Mouse (Mus musculus) thymus, postnatal 10 days (tissue): ENCODE measurements around the gene Fgfr2.

Experiments used
- DNase-seq, 2 experiments: peaks; one replicate each; pipeline ENCODE4 v3.0.0; 2021; ENCODE audit warnings: low spot score in 2 of 2

Fgfr2 gene

GRCm38 (mm10) chr7:132722401-132723370, 400.5 kb downstream of the Fgfr2 start:
- no peak for DNase-seq

DNA sequence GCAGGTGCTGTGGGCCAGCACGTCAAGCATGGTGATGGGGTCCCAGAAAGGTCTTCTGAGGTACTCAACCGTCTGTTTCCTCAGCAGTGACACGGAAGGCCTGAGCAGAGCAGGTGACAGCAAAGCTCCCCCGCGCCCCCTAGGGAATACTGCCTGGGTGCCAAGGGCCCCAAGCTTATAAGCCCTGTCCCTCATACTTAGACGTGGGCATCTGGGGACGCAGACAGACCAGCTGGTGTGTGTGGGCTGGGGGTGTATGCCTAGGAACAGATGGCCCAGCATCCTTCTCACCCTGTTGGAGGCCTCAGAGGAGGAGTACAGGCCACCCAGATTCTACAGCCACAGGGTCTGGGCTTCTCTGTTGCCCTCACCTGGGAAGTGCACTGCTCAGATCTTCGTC, 402.6 kb downstream of the Fgfr2 start:
- DNase-seq, result peak in 1 of 2 experiments; percentile 37

DNA sequence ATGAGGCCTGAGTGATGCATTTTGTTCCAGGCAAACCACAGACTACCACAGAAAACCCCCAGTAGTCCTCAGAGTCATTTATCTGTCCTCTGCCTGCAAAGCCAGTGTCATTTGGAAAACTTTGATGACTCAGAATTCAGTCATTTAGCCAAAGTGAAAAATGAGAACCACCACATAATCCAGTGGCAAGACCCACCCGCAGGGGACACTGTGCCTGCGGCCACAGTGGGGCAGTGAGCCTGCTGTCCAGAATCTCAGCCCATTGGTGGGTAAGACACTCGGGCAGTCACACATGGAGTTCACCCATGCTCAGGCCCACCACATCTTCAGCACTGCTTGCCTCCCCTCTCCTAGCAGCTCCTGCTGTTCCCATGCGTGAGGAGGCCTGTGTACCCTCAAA, 403.6 kb downstream of the Fgfr2 start:
- DNase-seq, result no peak

GRCm38 (mm10) chr7:132715259-132715658, 407.9 kb downstream of the Fgfr2 start:
- no peak for DNase-seq

DNA sequence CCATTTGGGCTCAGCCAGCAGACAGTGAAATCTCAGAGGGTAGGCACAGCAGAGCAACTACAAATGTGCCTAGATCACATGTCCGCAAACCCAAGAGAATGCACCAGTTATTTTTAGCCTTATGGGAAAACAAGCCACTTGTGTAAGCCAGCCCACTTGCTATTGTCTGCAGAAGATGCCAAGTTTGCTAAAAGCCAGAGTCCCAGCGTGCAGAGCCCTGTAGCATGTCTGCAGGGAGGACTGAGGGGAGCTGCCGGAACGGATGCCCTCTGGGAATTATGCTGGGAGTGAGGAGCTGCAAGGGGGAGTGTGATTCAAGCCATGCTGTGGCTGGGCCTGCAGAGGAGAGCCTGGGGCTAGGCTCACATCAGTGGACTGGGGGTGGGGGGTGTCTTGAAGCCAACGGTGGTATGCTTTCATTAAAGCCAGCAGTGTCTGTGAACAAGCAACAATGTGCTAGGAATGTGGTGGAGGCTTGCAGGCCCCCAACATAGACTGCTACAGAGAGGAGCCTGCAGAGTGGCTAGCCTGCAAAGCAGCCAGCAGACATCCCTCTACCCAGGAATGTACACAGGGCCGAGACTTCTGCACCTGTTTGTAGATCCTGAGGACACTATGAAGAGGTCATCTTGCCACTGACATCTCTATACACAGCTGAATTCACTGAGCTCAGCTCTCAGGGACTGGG, 408.8 kb downstream of the Fgfr2 start:
- DNase-seq, result no peak

- DNase-seq, result no peak
These were observed 409.5 kb downstream of the Fgfr2 start for GRCm38 (mm10) chr7:132713483-132714126.

GRCm38 (mm10) chr7:132712956-132713355, 410.2 kb downstream of the Fgfr2 start:
- DNase-seq, result no peak

DNA sequence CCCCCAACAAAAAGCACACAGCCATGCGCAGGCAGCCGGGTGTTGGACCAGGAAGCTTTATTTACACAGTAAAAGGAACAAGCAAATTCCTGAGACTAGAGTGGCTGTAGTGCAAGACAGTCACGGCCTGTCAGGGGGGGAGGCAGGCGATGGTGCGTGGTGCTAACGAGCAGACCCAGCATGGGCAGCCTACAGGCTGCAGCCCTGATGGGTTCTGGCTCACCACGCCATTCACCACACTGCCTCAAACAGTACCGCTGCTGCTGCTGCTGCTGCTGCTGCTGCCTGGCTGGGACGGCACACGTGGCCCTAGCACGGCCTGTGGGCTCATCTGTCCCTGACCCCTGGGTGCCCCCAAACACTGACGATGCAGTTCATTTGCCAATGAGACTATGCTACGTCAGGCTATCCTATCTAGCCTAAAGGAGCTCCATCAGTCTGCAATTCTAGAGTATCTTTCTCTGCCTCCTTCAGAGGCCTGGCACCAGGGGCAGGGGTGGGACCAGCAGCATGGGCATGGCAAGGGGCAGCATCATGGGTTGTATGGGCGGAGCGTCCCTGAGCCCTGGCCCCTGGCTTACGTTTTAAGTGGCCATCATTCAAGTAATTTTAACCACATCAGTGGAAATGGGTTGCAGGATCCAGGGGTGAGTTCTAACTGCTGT, 411.0 kb downstream of the Fgfr2 start:
- no peak for DNase-seq

GRCm38 (mm10) chr7:132711579-132711978, 411.6 kb downstream of the Fgfr2 start:
- DNase-seq, result no peak

- peak in 1 of 2 experiments; percentile 32 for DNase-seq
These were observed 418.0 kb downstream of the Fgfr2 start for GRCm38 (mm10) chr7:132705130-132705529.

GRCm38 (mm10) chr7:132704310-132704875, 418.8 kb downstream of the Fgfr2 start:
- DNase-seq, result no peak

DNA sequence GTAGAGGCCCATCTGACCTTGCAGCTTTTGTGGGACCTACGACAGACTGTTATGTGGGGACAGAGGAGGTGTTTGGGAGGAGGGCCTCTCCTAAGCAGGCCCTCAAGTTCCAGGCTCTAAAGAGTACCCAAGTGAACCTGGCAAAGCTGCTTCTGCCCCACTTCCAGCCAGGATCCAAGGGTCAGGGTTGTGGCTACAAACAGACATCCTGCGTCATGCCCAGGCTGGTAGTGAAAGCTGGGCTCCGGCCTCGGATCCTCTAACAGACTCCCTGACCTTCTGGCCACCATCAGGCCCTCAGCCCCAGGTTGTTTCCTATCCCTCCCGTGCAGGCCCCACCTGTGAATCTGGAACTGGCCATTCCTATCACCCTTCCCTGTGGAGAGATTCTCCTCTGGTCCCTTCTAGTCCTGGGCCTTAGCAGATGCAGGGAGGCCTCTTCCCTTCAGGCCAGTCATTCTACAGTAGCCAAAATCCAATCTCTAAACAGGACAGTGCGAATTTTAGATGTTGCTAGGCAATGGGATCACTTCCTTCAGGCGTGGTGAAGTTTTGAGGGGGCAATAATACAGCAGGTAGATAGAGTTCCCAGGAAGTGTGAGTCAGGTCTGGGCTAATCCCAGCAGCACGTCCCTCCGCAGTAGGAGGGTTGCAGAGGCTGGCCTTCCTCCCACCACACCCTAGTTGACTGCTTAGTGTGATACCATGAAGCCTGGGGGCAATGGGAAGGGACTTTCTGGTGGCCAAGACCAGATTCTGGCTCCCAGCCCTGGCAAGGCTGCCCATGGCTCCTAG, 419.4 kb downstream of the Fgfr2 start:
- no peak for DNase-seq

- no peak for DNase-seq
These were observed 420.6 kb downstream of the Fgfr2 start for GRCm38 (mm10) chr7:132702492-132703070.

- no peak for DNase-seq
These were observed 421.1 kb downstream of the Fgfr2 start for GRCm38 (mm10) chr7:132702024-132702423.

DNA sequence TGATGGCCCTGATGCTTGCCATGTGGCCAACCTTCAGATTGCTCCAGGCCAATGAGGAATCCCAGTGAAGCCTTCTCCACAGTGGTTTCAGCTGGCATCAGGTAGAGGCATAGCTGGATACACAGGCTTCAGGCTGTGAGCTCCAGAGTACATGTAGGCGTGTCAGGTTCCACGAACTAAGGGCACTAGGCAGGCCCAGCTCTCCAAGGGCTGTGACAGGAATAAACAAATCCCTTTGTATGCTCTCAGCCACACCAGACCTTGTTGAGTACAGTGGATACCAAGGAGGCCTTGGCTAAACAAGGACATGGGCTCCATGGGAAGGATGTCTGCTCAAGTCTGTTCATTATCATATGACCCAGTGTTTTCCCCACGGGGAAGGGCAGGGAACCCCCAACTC, 421.7 kb downstream of the Fgfr2 start:
- DNase-seq, result no peak

DNA sequence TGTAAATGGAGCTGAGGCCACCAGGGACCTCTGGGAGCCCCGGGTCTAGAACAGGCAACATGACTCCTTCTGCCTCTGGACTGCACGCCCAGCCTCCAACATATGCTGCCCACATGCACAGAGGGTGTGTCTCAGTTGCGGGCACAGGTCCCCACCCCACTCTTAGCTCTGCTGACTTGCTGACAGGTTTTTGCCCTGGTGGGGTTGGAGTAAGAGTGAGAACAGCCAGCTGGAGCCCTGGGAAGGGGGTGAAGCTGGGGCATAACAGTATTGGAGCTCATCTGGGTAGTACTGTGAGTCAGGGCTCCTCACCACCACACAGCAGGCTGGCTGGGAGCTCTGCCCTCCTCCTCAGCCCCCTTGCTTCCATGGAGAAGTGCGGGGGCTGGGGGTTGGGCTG, 423.0 kb downstream of the Fgfr2 start:
- DNase-seq, result no peak

DNA sequence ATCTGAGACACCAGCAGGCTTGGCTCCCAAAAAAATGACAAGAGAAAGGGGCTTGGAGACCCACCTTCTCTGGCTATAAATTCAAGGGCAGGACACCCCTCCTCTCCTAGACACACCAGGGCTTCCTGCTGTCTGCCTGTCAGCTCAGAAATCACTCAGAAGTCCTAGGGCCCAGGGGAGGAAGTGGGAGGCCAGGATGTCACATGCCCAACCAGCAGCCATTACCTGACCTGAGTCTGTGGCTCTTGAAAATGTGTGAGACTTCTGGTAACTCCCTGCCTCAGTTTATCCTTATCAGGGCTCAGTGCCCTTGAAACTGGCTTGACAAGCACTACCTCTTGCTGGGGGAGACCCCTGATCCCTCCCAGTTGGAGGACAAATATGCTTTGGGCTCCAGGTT, 423.5 kb downstream of the Fgfr2 start:
- DNase-seq, result no peak

DNA sequence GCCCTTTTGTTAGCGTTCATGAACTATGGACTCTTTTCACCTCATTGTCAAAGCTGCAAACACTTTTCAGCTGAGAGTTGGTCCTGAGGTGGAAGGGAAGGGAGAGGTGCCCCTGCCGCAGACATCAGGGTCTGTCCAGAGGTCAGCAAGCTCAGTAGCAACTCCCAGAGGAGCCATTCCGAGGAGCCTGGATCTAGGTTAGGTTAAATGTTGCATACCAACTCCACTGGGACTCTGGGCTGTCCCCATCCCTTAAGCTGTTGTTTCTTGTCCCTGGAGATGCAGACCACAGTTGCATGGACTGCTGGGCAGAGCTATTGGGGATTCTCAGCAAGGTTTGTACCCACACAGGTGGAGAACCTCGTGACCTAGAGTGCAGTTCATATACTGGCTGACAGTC, 424.0 kb downstream of the Fgfr2 start:
- no peak for DNase-seq

- DNase-seq, result peak in 1 of 2 experiments; percentile 20
These were observed 424.4 kb downstream of the Fgfr2 start for GRCm38 (mm10) chr7:132698737-132699136.

DNA sequence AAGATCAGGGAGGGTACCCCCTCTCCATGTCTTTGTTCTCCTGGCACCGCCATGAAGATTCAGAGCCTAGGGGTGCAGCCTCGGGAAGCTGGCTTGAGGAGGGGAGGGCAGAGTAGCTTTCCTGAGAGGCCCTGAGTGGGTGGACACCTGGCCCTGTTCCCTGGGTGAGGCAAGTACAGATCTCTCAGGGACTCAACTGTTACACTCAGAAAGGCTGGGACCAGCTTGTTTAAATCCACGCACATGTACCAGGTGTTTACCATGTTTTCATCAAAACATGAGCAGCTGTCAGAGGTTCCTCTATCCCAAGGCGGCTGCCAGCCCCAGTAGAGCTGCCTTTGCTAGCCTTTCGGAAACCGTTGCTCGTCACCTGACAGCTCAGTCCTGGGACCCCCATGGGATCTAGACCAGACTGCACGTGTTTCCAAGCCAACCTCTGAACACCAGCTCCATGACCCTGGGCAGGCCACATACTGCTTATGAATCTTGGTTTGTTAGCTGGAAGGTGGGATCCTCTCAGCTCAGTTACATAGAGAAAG, 425.8 kb downstream of the Fgfr2 start:
- DNase-seq, result peak in 1 of 2 experiments; percentile 29
